Mouse (Mus musculus): Measurements from ENCODE around the gene Rab3gap1.

- no peak for TF ChIP-seq CTCF (IDR thresholded peaks at IDR 0.05; ENCODE audit: borderline replicate concordance, insufficient read depth, low read length)
- no peak for TF ChIP-seq POLR2A (IDR thresholded peaks at IDR 0.05; ENCODE audit: low read depth, low read length)
Measured at GRCm38 (mm10) chr1:127834202-127834601, 34.4 kb upstream of the Rab3gap1 start.
